Mouse (Mus musculus) embryo, embryonic 10 days (tissue): ENCODE measurements around the gene Tmem135.
A peak's percentile ranks its signal among the peaks of the same experiment; 100 is the strongest.

Experiments
- DNase-seq: peaks from one replicate; pipeline ENCODE4 v3.0.0-alpha.2; 2015; ENCODE audit warnings: low spot score

Tmem135 gene

GRCm38 (mm10) chr7:89382892-89383291, 21.1 kb downstream of the Tmem135 start:
- DNase-seq = no peak

DNA sequence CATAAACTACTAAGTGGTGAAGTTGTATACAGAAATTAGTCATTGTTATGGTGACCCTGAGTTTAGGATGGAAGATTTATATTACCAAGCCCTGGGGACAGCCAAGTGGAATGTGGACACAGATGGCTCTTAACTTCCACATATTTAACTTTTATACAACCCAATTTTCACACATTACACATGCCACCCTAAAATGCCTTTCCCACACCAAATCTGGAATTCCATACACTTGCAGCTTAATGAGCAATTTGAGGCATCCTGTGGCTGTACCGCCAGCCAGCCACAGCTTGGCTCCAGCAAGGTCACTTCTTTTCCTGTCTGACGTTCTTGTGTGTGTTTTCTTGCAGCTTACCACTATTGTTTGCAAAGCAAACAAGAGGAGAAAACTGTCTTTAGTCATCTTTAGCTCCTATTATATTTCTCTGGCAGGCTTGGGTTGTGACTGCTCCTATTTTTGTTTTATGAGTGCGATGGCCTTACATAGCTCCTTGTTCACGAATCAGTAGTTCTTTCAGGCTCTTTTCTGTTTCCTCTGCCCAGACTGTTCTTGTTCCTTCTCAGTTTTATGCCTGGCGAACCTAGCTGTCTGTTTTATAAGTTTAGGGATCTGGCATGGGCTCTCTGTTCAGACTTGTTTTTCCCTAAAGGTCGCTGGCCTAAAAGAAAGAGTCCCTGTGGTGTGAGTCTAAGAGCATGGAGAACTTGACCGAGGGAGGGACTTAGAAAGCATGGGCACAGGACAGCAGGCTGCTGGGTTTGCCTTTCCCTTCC, 22.9 kb downstream of the Tmem135 start:
- DNase-seq = no peak

DNA sequence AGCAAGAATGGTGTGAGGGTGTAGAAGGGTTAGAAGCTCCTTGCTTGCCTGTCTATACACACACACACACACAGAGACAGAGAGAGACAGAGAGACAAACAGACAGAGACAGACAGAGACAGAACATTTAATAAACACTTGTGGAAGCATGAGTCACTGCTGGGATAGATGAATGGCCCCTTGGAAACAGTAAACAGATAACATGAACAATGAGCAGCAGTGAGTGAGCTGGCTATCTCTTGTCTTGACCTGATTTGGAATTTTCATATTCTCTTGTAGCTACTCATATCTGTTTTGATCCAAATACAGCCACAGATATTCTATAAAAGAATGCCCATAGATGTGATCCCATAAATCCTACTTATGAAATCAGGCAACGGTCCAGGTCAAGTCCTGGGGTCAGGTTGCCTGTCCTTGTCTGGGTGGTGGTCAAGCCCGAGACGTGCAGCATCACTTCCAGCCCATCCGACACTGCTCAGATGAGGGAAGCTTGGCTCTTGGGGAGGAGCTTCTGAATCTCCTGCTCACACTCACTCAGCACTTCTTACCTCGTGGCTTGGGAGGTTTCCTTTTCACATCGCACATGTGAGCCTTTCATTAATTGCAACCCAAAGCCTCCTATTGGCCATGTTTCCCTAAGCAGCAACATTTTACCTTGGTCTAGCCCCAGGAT, 32.3 kb downstream of the Tmem135 start:
- no peak for DNase-seq

DNA sequence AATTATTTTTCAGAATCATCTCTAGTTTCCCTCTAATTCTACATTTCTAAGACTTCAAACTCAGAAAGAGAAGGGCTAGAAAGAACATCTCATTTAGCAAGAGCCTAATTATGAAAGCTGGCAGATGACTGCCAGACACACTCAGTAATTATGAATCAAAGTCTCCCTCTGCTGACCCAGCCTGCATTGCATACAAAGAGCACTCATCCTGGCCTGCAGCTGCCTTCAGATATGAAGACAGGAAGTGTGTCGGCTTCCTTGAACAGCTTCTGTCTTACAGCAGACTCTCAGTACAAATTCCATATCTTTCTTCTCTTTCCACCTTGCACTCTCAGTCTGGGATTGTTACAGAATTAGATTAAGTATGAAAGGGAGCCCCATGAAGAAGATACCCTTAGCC, 33.1 kb downstream of the Tmem135 start:
- peak; percentile 30 for DNase-seq

- DNase-seq = no peak
These were observed 33.9 kb downstream of the Tmem135 start for GRCm38 (mm10) chr7:89370086-89370485.

DNA sequence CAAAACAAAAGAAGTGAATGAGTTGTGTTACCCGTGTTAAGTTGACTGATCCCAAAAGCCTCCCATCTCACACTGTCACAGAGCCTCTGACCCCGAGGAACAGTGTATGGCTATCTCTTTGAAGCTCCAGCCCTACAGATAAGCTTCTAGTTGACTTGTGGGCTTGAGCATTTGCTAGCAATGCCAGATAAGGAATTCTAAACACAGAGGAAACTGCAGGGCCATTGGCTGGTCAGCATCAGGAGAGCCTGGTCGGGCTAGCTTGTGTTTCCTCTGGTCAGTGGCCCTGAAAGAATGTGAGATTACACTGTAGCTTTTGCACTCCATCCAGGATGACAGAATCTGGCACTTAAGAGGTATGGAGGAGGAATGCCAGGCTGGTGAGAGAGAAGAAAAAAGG, 36.4 kb downstream of the Tmem135 start:
- DNase-seq = peak; percentile 58

DNA sequence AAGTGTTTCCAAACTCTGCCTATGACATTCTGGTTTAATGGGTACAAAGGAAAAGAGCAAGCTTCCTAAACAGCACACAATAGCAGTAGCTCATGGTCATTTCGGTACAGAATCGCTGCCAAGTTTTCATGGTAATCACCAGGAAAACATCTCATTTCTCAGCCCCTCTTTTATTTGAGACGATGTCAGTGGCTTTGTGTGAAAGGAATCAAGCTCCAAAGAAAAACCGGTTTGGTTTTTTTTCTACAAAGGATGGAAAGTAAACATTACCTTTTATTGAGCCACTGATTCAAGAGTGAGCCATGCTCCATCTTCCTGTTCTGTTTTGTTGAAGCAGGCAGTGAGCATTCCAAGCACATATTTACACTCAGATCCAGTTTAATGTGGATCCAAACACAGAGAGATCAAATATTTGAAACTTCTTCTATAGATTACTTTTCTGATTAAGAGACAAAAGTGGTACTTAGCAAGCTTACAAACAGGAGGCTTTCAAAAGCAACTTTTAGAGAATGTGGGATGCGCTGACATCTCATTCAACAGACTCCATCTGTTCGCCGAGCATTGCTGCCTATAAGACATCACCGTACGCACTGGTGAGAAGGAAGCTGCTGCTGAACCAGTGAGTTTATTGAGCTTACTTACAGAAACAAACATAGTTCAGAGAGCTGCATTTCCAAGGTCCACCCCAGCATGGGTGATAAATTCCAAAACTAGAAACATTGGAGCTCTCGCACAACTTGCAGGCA, 38.7 kb downstream of the Tmem135 start:
- DNase-seq = no peak

GRCm38 (mm10) chr7:89363975-89364374, 40.0 kb downstream of the Tmem135 start:
- no peak for DNase-seq

- peak; percentile 27 for DNase-seq
These were observed 47.7 kb downstream of the Tmem135 start for GRCm38 (mm10) chr7:89356307-89356706.

GRCm38 (mm10) chr7:89355519-89356255, 48.3 kb downstream of the Tmem135 start:
- no peak for DNase-seq

- DNase-seq = no peak
These were observed 62.0 kb downstream of the Tmem135 start for GRCm38 (mm10) chr7:89342021-89342420.

- DNase-seq = no peak
These were observed 64.2 kb downstream of the Tmem135 start for GRCm38 (mm10) chr7:89339808-89340207.

GRCm38 (mm10) chr7:89339142-89339435, 64.9 kb downstream of the Tmem135 start:
- no peak for DNase-seq

DNA sequence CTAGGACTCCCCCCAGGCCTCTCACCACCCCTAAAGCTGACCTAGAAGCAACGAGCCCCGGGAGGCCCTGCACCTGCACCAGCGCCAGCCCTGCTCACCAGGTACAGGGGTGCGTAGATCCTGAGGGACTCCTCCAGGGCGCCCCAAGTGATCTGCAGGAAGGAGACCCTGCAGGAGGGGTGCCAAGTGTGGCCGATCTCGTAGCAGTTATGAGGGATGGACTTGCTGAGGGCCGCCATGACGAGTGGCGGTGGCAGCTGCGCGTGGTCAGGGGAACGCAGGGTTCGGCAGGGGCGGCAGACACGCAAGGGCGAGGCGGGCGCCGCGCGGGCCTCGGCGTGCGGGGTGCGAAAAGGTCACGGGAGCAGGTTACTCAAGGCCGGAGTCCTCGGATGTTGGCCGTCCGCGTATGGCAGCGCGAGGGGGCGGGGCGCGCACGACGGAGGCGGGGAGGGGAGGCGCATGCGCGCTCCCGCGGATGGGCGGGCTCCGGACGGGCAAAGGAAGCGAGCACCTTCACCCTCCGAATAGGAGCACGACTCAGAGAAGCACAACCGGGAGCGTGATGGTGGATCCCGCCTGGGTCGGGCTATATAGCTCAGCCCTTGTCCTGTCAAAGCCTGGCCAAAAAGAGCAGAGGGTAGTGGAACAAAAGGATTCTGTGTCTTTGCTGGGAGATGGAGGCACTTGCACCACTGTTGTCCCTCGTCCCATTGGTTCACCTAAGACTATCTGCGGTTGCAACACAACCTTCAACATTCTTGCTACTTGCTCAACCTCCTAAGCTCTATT, 65.5 kb downstream of the Tmem135 start:
- peak; percentile 89 for DNase-seq

DNA sequence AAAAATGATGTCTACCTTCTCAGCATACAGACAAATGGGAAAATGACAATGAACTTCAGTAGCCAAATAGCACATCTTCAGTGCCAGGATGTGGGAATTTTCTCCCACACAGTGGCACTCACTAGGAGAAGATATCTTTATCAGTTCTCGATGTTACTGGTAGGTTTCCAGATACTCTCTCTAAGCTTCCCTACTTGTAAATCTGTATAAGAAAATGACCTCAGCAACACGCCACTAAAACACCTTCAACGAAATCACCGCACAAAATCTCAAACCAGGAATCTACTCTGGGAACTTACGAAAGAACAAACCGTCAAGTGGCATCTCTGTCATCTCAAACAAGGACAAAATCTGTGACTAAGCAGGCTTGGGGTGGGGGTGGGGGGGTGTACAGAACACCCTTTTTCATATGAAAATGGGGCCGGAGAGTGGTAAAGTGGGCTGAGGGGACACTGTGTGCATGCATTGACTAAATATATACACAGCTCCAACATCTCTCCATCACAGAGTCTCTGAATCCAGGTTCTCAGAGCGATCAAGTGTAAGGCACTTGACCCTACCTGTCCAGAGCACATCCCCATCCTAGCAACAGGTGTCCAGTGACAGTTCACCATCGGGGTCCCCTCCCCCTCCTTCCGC, 66.2 kb downstream of the Tmem135 start:
- DNase-seq = no peak

DNA sequence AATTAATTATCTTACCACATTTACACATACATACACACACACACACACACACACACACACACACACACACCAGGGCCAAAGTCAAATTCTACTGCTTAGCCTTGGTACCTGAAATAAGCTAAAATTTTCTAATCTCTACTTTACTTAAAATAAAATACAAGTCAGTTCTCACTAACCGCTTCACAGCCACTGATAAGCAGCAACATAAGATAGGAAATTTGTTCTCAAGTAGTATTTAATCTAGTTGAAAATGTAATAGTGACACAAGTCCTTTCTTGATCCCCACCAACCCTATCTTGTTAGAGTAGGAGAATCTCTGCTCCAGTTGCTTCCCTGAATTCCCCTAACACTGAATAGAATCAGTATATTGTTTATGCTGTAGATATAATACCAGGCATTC, 67.6 kb downstream of the Tmem135 start:
- DNase-seq = no peak

- no peak for DNase-seq
These were observed 68.7 kb downstream of the Tmem135 start for GRCm38 (mm10) chr7:89335316-89335715.

DNA sequence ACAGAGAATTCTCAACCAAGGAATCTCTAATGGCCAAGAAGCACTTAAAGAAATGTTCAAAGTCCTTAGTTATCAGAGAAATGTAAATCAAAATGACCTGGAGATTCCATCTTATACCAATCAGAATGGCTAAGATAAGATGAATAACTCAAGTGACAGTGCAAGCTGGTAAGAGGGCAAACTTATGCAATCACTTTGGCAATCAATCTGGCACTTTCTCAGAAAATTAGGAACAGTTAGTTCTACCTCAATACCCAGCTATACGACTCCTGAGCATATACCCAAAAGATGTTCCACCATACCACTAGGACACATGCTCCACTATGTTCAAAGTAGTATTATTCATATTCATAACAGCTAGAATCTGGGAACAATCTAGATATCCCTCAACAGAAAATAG, 74.1 kb downstream of the Tmem135 start:
- no peak for DNase-seq

- no peak for DNase-seq
These were observed 76.3 kb downstream of the Tmem135 start for GRCm38 (mm10) chr7:89327731-89328130.

DNA sequence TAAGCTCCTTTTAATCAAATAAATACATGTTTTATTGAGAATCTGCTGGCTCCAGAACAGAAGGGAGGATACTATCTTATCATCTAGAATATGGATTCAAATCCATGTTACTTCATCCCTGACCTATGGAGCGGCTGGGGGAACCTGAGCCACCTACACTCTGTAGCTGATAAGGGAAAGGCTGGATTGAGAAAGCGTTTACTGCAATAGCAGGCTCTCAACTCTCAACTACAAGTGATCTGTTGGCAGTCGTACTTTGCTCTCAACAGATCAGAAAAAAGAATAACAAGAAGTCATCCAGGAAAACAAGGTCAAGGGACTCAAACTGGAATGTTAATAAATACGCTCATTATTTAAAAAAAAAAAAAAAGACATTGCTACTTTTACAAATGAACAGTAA, 77.3 kb downstream of the Tmem135 start:
- DNase-seq = no peak

- no peak for DNase-seq
These were observed 77.8 kb downstream of the Tmem135 start for GRCm38 (mm10) chr7:89326202-89326601.
